Mouse (Mus musculus) kidney, postnatal 14 days (tissue): ENCODE results near the gene Bank1.
"Not testable (repeated sequence)": the region's sequence is repeated elsewhere in the genome, so short reads cannot be mapped to it uniquely, and the experiment has no call there.

Experiments
- DNase-seq: peaks from one replicate; pipeline ENCODE4 v3.0.0; 2022; ENCODE audit warnings: mixed read lengths

The Bank1 gene

DNA sequence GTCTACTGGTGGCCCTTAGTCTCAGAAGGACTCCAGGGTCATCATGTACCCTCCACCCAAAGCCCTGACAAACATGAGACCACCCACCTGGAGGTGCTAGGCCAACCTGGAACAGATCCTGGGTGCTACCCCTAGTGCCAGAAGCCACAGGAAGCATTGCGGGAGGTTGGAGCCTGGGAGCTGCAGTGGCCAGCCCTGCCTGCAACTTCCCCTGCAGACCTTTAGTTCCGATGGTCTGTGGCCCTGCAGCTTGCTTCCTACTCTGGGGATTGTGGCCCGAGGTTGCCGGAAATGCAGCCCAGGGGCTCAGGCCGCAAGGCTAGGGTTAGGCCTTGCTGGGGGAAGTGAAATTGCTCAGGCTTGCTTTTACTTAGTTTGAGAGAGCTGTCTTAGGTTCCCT is at the start of gene Bank1:
Bank1 (minus strand) TSS at position 284 of the 400 bp plus-strand sequence.
- DNase-seq, result peak; percentile 3

DNA sequence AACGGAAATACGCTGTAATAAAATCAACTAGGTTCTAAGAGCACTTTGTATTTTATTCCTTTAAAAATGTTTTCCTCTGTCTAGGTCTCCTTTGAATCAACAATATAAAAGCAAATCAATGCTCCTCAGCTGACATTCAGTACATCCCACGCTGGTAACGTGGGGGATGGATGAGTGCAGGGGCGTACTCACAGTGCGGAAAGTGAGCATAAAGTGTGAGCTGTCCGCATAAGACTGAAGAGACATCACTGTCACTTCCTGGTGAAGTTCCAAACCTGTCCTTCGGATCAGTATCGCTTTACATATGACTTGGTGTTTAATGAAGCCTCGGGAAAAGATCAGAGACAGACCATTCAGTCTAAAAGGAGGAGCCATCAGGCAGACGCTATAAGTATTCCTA is 44.0 kb upstream of the Bank1 start:
- DNase-seq, result no peak

- no peak for DNase-seq
These were observed 43.6 kb upstream of the Bank1 start for GRCm38 (mm10) chr3:136369466-136369865.

GRCm38 (mm10) chr3:136368505-136368999 is 42.7 kb upstream of the Bank1 start:
- DNase-seq, result no peak

- no peak for DNase-seq
These were observed 23.8 kb upstream of the Bank1 start for GRCm38 (mm10) chr3:136349690-136350089.

- no peak for DNase-seq
These were observed 22.7 kb upstream of the Bank1 start for GRCm38 (mm10) chr3:136348611-136349010.

DNA sequence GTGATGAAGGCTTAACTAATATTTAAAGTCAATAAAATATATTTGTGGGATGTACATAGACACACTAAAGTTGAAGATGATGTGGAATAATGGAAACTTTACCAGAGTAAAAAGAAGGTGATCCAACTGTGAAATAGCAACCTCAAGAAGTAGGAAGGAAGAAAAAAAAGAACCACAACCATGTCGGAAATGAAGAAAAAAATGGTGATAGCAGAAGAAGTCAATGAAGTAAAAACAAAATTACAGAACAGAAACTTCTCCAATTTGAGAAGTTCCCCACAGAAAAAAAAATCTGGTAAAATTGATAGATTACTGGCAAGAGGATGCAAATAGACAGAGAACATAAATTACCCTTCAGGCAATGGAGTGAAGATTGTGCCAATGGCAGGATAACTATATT is 21.4 kb upstream of the Bank1 start:
- no peak for DNase-seq

GRCm38 (mm10) chr3:136341911-136342310 is 16.0 kb upstream of the Bank1 start:
- no peak for DNase-seq

DNA sequence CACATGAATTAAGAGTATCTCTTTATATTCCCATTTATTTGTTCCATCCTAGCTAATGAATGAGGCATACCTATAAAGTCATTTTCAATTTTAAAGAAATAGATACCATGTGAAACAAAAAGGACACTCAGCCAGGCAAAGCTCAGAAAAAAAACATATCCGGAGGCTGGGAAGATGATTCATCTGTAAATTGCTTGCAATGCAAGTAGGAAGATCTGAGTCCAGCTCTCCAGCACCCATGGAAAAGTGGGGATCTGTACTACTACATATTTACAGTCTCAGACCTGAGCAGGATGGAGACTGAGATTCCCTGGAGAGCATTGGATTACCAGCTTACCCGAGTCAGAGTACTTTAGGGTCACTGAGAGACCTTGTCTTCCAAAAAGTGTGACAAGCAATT is 14.0 kb upstream of the Bank1 start:
- no peak for DNase-seq

- DNase-seq, result no peak
These were observed 5.3 kb upstream of the Bank1 start for GRCm38 (mm10) chr3:136331135-136331534.

DNA sequence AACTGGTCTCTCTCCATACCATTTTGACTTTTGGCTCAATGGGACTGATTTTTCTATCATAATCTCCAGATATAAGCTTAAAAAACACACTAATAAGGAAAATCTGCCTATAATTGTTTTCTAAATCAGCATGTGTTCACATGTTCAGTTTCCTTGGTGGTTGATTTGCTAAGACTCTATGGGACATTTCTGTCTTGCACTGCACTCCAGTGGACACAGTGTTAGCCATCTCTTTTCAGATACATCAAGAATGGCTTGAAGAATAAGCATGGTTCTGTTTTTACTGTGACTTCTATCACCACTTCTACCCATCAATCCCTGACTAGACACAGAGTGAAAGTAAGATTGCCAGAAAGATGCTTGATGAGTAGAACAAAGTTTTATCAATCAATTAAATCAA is 4.2 kb upstream of the Bank1 start:
- no peak for DNase-seq

DNA sequence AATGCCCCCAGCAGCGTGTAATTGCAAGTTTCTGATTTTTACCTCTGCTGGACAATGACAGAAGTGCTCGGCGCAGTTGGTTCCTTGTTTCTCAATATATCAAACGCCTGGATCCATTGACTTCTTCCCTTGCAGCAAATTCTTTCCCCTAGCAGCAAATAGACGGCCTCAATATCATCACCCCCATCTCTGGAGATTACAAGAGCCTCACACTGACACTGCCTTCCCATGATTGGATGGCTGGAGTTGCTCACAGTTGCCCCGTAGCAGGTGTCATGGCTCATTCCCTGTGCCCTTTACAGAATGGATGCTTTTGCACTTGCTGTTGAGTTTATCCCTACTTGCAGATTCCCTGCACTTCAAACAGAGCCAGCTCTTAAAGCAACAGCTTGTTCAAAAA is 3.3 kb upstream of the Bank1 start:
- no peak for DNase-seq

DNA sequence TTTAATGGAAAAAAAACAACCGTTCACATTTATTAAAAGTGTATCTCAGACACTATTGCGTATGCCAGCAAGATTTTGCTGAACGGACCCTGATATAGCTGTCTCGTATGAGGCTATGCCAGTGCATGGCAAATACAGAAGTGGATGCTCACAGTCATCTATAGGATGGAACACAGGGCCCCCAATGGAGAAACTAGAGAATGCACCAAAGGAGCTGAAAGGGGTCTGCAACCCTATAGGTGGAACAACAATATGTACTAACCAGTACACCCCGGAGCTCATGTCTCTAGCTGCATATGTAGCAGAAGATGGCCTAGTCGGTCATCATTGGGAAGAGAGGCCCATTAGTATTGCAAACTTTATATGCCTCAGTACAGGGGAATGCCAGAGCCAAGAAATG is 1.1 kb downstream of the Bank1 start:
- DNase-seq, result not testable (repeated sequence)

DNA sequence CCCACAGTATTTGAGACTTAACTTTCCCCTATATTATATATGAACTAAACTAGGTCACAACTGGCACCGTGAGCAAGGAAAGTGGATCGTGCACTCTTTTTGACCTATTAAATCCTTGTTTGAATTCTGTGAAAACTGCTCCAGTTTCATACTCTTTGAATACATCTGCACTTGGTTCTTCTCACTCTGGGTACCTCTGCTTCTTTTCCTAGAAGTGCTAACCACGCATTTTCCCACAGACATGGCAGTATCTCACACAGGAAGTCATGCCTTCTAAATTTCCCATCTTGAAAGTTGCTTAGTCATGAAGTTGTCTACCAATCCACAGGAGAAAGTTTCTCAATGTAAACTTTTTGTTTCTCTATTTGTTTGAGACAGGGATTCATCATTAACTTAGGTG is 3.9 kb downstream of the Bank1 start:
- no peak for DNase-seq

- peak; percentile 27 for DNase-seq
These were observed 17.4 kb downstream of the Bank1 start for GRCm38 (mm10) chr3:136308487-136308886.

- no peak for DNase-seq
These were observed 19.2 kb downstream of the Bank1 start for GRCm38 (mm10) chr3:136306564-136307158.

- DNase-seq, result no peak
These were observed 23.3 kb downstream of the Bank1 start for GRCm38 (mm10) chr3:136302541-136302940.

- DNase-seq, result not testable (repeated sequence)
These were observed 25.1 kb downstream of the Bank1 start for GRCm38 (mm10) chr3:136300810-136301209.

- no peak for DNase-seq
These were observed 28.5 kb downstream of the Bank1 start for GRCm38 (mm10) chr3:136297355-136297754.

GRCm38 (mm10) chr3:136295250-136295649 is 30.6 kb downstream of the Bank1 start:
- DNase-seq, result no peak

DNA sequence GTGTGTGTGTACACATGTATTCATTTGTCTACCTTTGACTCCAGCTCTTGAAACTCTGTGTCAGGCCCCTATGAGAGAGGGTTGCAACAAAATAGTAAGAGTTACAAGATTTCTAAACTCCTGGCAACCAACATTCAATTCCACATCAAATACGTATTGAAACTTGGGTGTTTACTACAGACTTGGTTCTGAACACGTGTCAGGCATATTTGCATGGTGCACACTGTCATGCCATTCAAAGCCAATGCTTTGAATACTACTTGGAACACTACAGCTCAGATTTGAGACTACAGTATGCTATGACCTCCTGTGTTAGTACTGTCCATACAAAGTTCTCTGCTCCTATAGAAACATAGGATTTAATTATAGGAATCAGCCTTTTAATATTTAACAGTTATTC is 38.0 kb downstream of the Bank1 start:
- no peak for DNase-seq

GRCm38 (mm10) chr3:136264969-136265595 is 60.8 kb downstream of the Bank1 start:
- DNase-seq, result no peak

DNA sequence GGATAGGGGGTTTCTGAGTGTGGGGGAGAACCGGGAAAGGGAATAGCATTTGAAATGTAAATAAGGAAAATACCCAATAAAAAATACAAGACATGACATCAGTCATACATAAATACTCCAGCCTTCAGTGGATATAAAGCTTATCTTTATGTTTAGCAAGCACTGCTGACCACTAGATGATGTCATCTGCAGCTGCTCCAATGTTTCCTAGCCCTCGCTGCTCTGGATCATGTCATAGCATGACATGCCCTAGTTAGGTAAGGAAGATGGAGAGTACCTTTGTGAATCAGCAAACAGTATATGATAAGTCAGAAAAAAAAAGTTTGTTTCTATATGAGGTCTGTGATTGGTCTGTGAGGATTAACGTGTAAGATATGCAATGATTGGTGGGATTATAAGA is 68.1 kb downstream of the Bank1 start:
- no peak for DNase-seq

DNA sequence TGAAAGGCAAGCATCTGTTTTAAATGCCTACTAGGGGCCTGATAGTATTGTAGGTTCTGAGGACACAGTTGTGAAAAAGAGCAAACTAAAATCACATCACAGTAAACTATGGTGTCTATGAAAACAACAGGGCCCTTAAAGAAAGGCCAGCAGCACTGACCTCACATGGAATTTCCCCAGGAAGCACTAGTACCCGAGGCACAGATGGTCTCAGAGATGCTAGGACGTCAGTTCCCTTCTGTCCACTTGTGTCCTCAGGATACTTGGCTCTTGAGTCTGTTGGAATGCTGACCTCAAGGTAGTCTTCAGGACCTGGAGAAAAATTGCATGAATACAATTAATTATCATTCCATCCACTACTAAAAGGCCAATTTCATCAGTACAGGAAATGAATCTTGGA is 71.2 kb downstream of the Bank1 start:
- peak; percentile 2 for DNase-seq

- DNase-seq, result no peak
These were observed 73.0 kb downstream of the Bank1 start for GRCm38 (mm10) chr3:136252820-136253219.
